Mouse (Mus musculus): Measurements from ENCODE around the gene Ddx42. TPM values are rescaled to one million over a fixed set of nuclear protein-coding genes. Genes with fewer than 3 reads are reported as not detected.

The Ddx42 gene
- polyA plus RNA-seq, 1 experiment from 2014 or later: 87.1 TPM

Other genes with a start within 250 kb of the Ddx42 start
- gene Ace, start 249.0 kb upstream of the Ddx42 start, polyA plus RNA-seq (2015; fragmentation: Nextera tagmentation; extraction: Ambion mirVana): 2.0 and 2.4 TPM in 2 replicates
- gene Ace3, start 222.3 kb upstream of the Ddx42 start, polyA plus RNA-seq (2015; fragmentation: Nextera tagmentation; extraction: Ambion mirVana): not detected in 2 replicates
- 9.2 and 16.7 TPM in 2 replicates for gene Kcnh6, start 208.8 kb upstream of the Ddx42 start, polyA plus RNA-seq (2015; fragmentation: Nextera tagmentation; extraction: Ambion mirVana)
- gene Dcaf7, start 180.1 kb upstream of the Ddx42 start, polyA plus RNA-seq (2015; fragmentation: Nextera tagmentation; extraction: Ambion mirVana): 110 and 116 TPM in 2 replicates
- 7.5 and 8.9 TPM in 2 replicates for gene Taco1, start 150.9 kb upstream of the Ddx42 start, polyA plus RNA-seq (2015; fragmentation: Nextera tagmentation; extraction: Ambion mirVana)
- gene Map3k3, start 132.3 kb upstream of the Ddx42 start, polyA plus RNA-seq (2015; fragmentation: Nextera tagmentation; extraction: Ambion mirVana): 15.9 and 18.0 TPM in 2 replicates
- gene Gm10840, start 56.1 kb upstream of the Ddx42 start, polyA plus RNA-seq (2015; fragmentation: Nextera tagmentation; extraction: Ambion mirVana): not detected in 2 replicates
- 171 and 187 TPM in 2 replicates for gene Limd2, start 56.1 kb upstream of the Ddx42 start, polyA plus RNA-seq (2015; fragmentation: Nextera tagmentation; extraction: Ambion mirVana)
- gene Strada, start 14.8 kb upstream of the Ddx42 start, polyA plus RNA-seq (2015; fragmentation: Nextera tagmentation; extraction: Ambion mirVana): 32.8 and 33.5 TPM in 2 replicates
- gene Ccdc47, start 582 bp upstream of the Ddx42 start, polyA plus RNA-seq (2015; fragmentation: Nextera tagmentation; extraction: Ambion mirVana): 96.7 and 111 TPM in 2 replicates
- gene Ftsj3, start 39.2 kb downstream of the Ddx42 start, polyA plus RNA-seq (2015; fragmentation: Nextera tagmentation; extraction: Ambion mirVana): 35.3 and 42.4 TPM in 2 replicates
- 360 and 361 TPM in 2 replicates for gene Psmc5, start 39.2 kb downstream of the Ddx42 start, polyA plus RNA-seq (2015; fragmentation: Nextera tagmentation; extraction: Ambion mirVana)
- gene Smarcd2, start 56.0 kb downstream of the Ddx42 start, polyA plus RNA-seq (2015; fragmentation: Nextera tagmentation; extraction: Ambion mirVana): 21.8 and 24.3 TPM in 2 replicates
- 0.06 and 0.12 TPM in 2 replicates for gene Tcam1, start 59.7 kb downstream of the Ddx42 start, polyA plus RNA-seq (2015; fragmentation: Nextera tagmentation; extraction: Ambion mirVana)
- not detected in 2 replicates for gene Gh, start 84.9 kb downstream of the Ddx42 start, polyA plus RNA-seq (2015; fragmentation: Nextera tagmentation; extraction: Ambion mirVana)
- gene Cd79b, start 97.8 kb downstream of the Ddx42 start, polyA plus RNA-seq (2015; fragmentation: Nextera tagmentation; extraction: Ambion mirVana): 0.99 and 1.6 TPM in 2 replicates
- 0.10 TPM in 1 of 2 replicates, not detected in the other for gene Scn4a, start 136.4 kb downstream of the Ddx42 start, polyA plus RNA-seq (2015; fragmentation: Nextera tagmentation; extraction: Ambion mirVana)
- not detected in 2 replicates for gene Prr29, start 148.5 kb downstream of the Ddx42 start, polyA plus RNA-seq (2015; fragmentation: Nextera tagmentation; extraction: Ambion mirVana)
- 18.3 and 19.3 TPM in 2 replicates for gene Icam2, start 171.1 kb downstream of the Ddx42 start, polyA plus RNA-seq (2015; fragmentation: Nextera tagmentation; extraction: Ambion mirVana)